Mouse (Mus musculus): ENCODE results near the gene Aqp11.
A peak's percentile ranks its signal among the peaks of the same experiment; 100 is the strongest.

Gene Aqp11

GRCm38 (mm10) chr7:97701106-97701505, 37.0 kb downstream of the Aqp11 start:
- DNase-seq: no peak

- no peak for DNase-seq
Measured at GRCm38 (mm10) chr7:97700173-97700572, 37.9 kb downstream of the Aqp11 start.

GRCm38 (mm10) chr7:97696506-97697254, 41.4 kb downstream of the Aqp11 start, which contains the start of gene Clns1a:
Gene Clns1a, plus strand, starts transcription at chr7:97696634.
- peak; percentile 94 for DNase-seq

- no peak for DNase-seq
Measured at GRCm38 (mm10) chr7:97696133-97696505, 42.0 kb downstream of the Aqp11 start.

GRCm38 (mm10) chr7:97695441-97695840, 42.6 kb downstream of the Aqp11 start:
- DNase-seq: no peak

- DNase-seq: no peak
Measured at GRCm38 (mm10) chr7:97687831-97688230, 50.3 kb downstream of the Aqp11 start.

- no peak for DNase-seq
Measured at GRCm38 (mm10) chr7:97679239-97679638, 58.9 kb downstream of the Aqp11 start.

Data from layer of hippocampus, adult 9-11 months (tissue).